ENCODE assay signal across 9 mouse cellular contexts in the genomic region with DNA sequence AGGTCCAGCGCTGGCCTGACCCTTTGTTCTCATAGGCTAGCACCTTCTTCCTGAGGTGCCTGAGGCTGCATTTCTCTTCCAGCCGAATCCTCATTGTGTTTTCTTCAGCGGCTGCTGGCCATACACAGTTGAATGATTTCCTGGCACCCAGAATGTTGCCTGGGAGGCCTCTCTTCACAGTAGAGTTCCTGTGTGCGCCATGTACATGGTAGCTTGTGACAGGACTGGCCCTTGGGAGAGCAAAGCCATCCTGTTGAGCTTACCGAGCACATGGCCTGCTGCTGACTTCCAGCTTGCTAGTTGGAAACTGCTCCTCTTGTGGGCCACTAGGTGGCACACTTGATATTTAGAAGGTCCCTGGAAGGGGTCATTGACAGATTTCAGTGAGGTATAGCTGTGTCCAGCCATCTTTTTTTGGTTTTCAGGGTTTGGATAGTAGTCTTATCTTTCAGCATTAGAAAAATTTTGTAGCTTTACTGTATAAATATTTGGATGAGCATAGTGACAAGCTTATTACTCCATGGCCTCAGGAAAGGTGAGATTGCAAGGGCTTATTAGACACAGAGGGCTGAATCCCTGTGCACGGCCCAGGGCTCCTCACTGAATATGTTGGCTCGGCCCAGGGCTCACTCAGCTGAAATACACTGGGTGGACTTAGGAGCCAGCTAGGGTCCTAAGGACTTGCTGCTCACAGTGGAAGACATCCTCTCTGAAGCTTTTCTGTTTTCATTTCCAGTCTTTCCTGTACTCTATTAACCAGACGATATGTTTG. TPM values are rescaled to one million over a fixed set of nuclear protein-coding genes. Genes with fewer than 3 reads are reported as not detected.
DNase-seq lines count a peak whose midpoint lies in the region; ATAC-seq and TF ChIP-seq lines count a peak whose summit lies in the region.
"Had no signal": no experiment of that assay in that cellular context is flagged by ENCODE, and none has a peak within 500 bp of the region (broad histone marks: within the 10 kb centered on the region; RNA-seq: fewer than 3 reads in every experiment).

No protein-coding gene starts in this region.

- peaks cover 14% of the 10 kb centered on the region for H3K4me1 ChIP-seq in liver, adult 2 months (ENCODE audit: control insufficient read depth, insufficient read depth, low read length)
- H3K4me1 ChIP-seq in liver, embryonic 12.5 days: no peaks in the 10 kb centered on the region
- H3K4me1 ChIP-seq in hindbrain, embryonic 14.5 days (replicated peaks; ENCODE audit: control insufficient read depth, insufficient read depth, low read length): no peaks in the 10 kb centered on the region
- H3K4me1 ChIP-seq in limb, embryonic 14.5 days (ENCODE audit: control insufficient read depth, insufficient read depth, low read length): no peaks in the 10 kb centered on the region

- no peak overlapping the region for H3K4me2 ChIP-seq in liver, embryonic 12.5 days
- no peak overlapping the region for H3K4me2 ChIP-seq in hindbrain, embryonic 14.5 days (replicated peaks)
- no peak overlapping the region for H3K4me2 ChIP-seq in limb, embryonic 14.5 days (replicated peaks; ENCODE audit: low read depth, low read length, severe bottlenecking)

- TF ChIP-seq CTCF in liver, adult 2 months (IDR thresholded peaks at IDR 0.05; ENCODE audit: low read depth, low read length): peak; percentile 63

- no peak overlapping the region for H3K9ac ChIP-seq in liver, adult 2 months (ENCODE audit: low read depth, low read length)
- no peak overlapping the region for H3K9ac ChIP-seq in liver, embryonic 12.5 days
- H3K9ac ChIP-seq in hindbrain, embryonic 14.5 days: no peak overlapping the region
- no peak overlapping the region for H3K9ac ChIP-seq in limb, embryonic 14.5 days (ENCODE audit: low read depth, low read length, severe bottlenecking)

- ATAC-seq in liver, embryonic 12.5 days: no peak
- ATAC-seq in hindbrain, embryonic 14.5 days (ENCODE audit: low FRiP score): peak; percentile 43; the same call in 1 of the 2 replicates
- peak; percentile 60; the same call in 1 of the 2 replicates for ATAC-seq in limb, embryonic 14.5 days (ENCODE audit: low FRiP score, low read depth)

- no peak for TF ChIP-seq POLR2A in liver, adult 2 months (IDR thresholded peaks at IDR 0.05; ENCODE audit: extremely low read depth, insufficient read depth, low read length)
- TF ChIP-seq POLR2A in limb, embryonic 14.5 days (IDR thresholded peaks at IDR 0.05; ENCODE audit: borderline replicate concordance, extremely low read depth, insufficient read depth, insufficient read length): no peak

- 77% methylated on average over 8 of the region's 8 CpGs for WGBS in liver, adult 2 months
- 77% methylated on average over 8 of the region's 8 CpGs for WGBS in liver, embryonic 12.5 days (ENCODE audit: insufficient replicate concordance)
- 68% methylated on average over 8 of the region's 8 CpGs for WGBS in hindbrain, embryonic 14.5 days
- WGBS in limb, embryonic 14.5 days: 75% methylated on average over 8 of the region's 8 CpGs

- H3K9me3 ChIP-seq in liver, embryonic 12.5 days (replicated peaks): no peaks in the 10 kb centered on the region
- H3K9me3 ChIP-seq in hindbrain, embryonic 14.5 days (ENCODE audit: control insufficient read depth, low read length): no peaks in the 10 kb centered on the region
- H3K9me3 ChIP-seq in limb, embryonic 14.5 days (ENCODE audit: control insufficient read depth, low read length): no peaks in the 10 kb centered on the region

- H3K4me3 ChIP-seq in liver, adult 2 months (ENCODE audit: insufficient read depth, low read depth, low read length): no peak overlapping the region
- H3K4me3 ChIP-seq in liver, embryonic 12.5 days: no peak overlapping the region
- H3K4me3 ChIP-seq in hindbrain, embryonic 14.5 days (replicated peaks; ENCODE audit: low read length): no peak overlapping the region
- H3K4me3 ChIP-seq in limb, embryonic 14.5 days (replicated peaks; ENCODE audit: low read length): no peak overlapping the region
- H3K4me3 ChIP-seq: erythroblast, embryonic 14.5 days had no signal

- H3K27ac ChIP-seq in liver, adult 2 months (replicated peaks; ENCODE audit: insufficient read depth, low read depth, low read length): no peak overlapping the region
- H3K27ac ChIP-seq in liver, embryonic 12.5 days: no peak overlapping the region
- H3K27ac ChIP-seq in hindbrain, embryonic 14.5 days: no peak overlapping the region
- H3K27ac ChIP-seq in limb, embryonic 14.5 days (replicated peaks; ENCODE audit: low read depth, low read length): no peak overlapping the region

- DNase-seq in liver, adult 2 months (ENCODE audit: extremely low read depth, low read depth, low spot score): peak; percentile 63
- DNase-seq in R1 (ENCODE audit: low read depth, low spot score): peak; percentile 69
- peak; percentile 69 for DNase-seq in embryo, embryonic 11.5 days (ENCODE audit: low read depth, low spot score)
- peak; percentile 80 for DNase-seq in hindbrain, embryonic 14.5 days (ENCODE audit: low spot score)
- peak; percentile 66 for DNase-seq in limb, embryonic 14.5 days (ENCODE audit: low spot score)
- DNase-seq in retina, postnatal 7 days (ENCODE audit: low read depth, low spot score): peak; percentile 50
- DNase-seq in ovary, adult 18-20 months (ENCODE audit: low spot score): no peak

- no peaks in the 10 kb centered on the region for H3K79me2 ChIP-seq in liver, adult 2 months (ENCODE audit: control insufficient read depth, insufficient read depth, low read length)

- H3K27me3 ChIP-seq in liver, adult 2 months (ENCODE audit: control insufficient read depth, insufficient read depth, low read length): no peaks in the 10 kb centered on the region
- H3K27me3 ChIP-seq in liver, embryonic 12.5 days (replicated peaks): no peaks in the 10 kb centered on the region
- no peaks in the 10 kb centered on the region for H3K27me3 ChIP-seq in hindbrain, embryonic 14.5 days (ENCODE audit: control insufficient read depth, insufficient read depth, low read length)
- H3K27me3 ChIP-seq in limb, embryonic 14.5 days (ENCODE audit: control insufficient read depth, insufficient read depth, low read length): no peaks in the 10 kb centered on the region

- H3K36me3 ChIP-seq in liver, adult 2 months (ENCODE audit: control insufficient read depth, insufficient read depth, low read length): peaks cover 19% of the 10 kb centered on the region; the same call in 1 of the 2 replicates
- H3K36me3 ChIP-seq in liver, embryonic 12.5 days: peaks cover 91% of the 10 kb centered on the region
- peaks cover 86% of the 10 kb centered on the region for H3K36me3 ChIP-seq in hindbrain, embryonic 14.5 days (replicated peaks; ENCODE audit: control insufficient read depth, insufficient read depth)
- H3K36me3 ChIP-seq in limb, embryonic 14.5 days (ENCODE audit: control insufficient read depth, insufficient read depth, low read length): peaks cover 76% of the 10 kb centered on the region

RNA-seq across cellular contexts. Expression of a gene that starts 28.5 kb away (rescaled TPM):
- 9.8 and 19.7 TPM in 2 replicates for total RNA-seq in liver, adult 2 months (2014; rRNA removed)
- polyA plus RNA-seq in liver, adult 2 months (2012; rRNA removed): 24.5 and 38.2 TPM in 2 replicates
- 22.4 and 25.4 TPM in 2 replicates for polyA plus RNA-seq in liver, embryonic 12.5 days (2016; fragmentation: Nextera tagmentation; extraction: Ambion mirVana)
- polyA plus RNA-seq in hindbrain, embryonic 14.5 days (2014; fragmentation: Nextera tagmentation; extraction: Ambion mirVana): 37.8 and 50.5 TPM in 2 replicates
- 97.7 and 127 TPM in 2 replicates for polyA plus RNA-seq in limb, embryonic 14.5 days (2012; rRNA removed)
- 33.2 and 39.3 TPM in 2 replicates for polyA plus RNA-seq in limb, embryonic 14.5 days (2014; fragmentation: Nextera tagmentation; extraction: Ambion mirVana)

RNA-seq across cellular contexts. Expression of a gene that starts 33.3 kb away (rescaled TPM):
- 90.5 and 92.0 TPM in 2 replicates for total RNA-seq in liver, adult 2 months (2014; rRNA removed)
- polyA plus RNA-seq in liver, adult 2 months (2012; rRNA removed): 203 and 352 TPM in 2 replicates
- 0.69 and 0.85 TPM in 2 replicates for polyA plus RNA-seq in liver, embryonic 12.5 days (2016; fragmentation: Nextera tagmentation; extraction: Ambion mirVana)
- polyA plus RNA-seq in hindbrain, embryonic 14.5 days (2014; fragmentation: Nextera tagmentation; extraction: Ambion mirVana): not detected in 2 replicates
- polyA plus RNA-seq in limb, embryonic 14.5 days (2012; rRNA removed): not detected in 2 replicates
- polyA plus RNA-seq in limb, embryonic 14.5 days (2014; fragmentation: Nextera tagmentation; extraction: Ambion mirVana): 0.26 TPM in 1 of 2 replicates, not detected in the other

Comparison
In these comparisons a context has a peak if more than half of its experiments do, and no peak if none do; other contexts are left out.
1. RNA of a gene that starts 33.3 kb away (polyA plus RNA-seq): 203 to 352 TPM in liver, adult 2 months; 0.69 to 0.85 TPM in liver, embryonic 12.5 days, not detected in hindbrain, embryonic 14.5 days and 0.26 TPM in limb, embryonic 14.5 days; every median in the first group is over 100 times any median in the second.